Mouse (Mus musculus) layer of hippocampus, adult 2 months (tissue): Measurements from ENCODE around the gene Nptx2. TPM values are rescaled to one million over a fixed set of nuclear protein-coding genes. Genes with fewer than 3 reads are reported as not detected.

ENCODE experiments used
- DNase-seq, 2 experiments: peaks; one replicate each; pipeline ENCODE4 v3.0.0; 2022; ENCODE audit warnings: low spot score in 2 of 2
- H3K27ac ChIP-seq: fragments of 200-600 bp; 2 replicates; pipeline ENCODE4 v1.8.1; 2022
- H3K4me3 ChIP-seq: fragments of 200-600 bp; 2 replicates; pipeline ENCODE4 v1.8.1; 2022; ENCODE audit warnings: mild to moderate bottlenecking
- CTCF ChIP-seq: fragments of 200-600 bp; conservative IDR thresholded peaks from 2 replicates; pipeline ENCODE4 v1.8.1; 2022; ENCODE audit warnings: antibody characterized with exemption, mild to moderate bottlenecking, moderate library complexity
- total RNA-seq, 2 experiments: library from RNA; stranded (reverse); gene quantifications; 2 replicates each; pipeline ENCODE4 v1.2.3; 2021

Gene Nptx2
- total RNA-seq, 2 experiments from 2014 or later: 40.0 to 42.0 TPM

GRCm38 (mm10) chr5:144542711-144543308 is 2.9 kb upstream of the Nptx2 start:
- no peak for TF ChIP-seq CTCF
- DNase-seq: peak in 1 of 2 experiments; percentile 34
- H3K4me3 ChIP-seq: no peak overlapping the region
- no peak overlapping the region for H3K27ac ChIP-seq

GRCm38 (mm10) chr5:144546423-144546995 is 807 bp downstream of the Nptx2 start:
- Histone ChIP-seq H3K4me3 (peak overlapping the region; percentile 53), H3K27ac (peak overlapping the region; percentile 15; the same call in 1 of the 2 replicates)
- no peak for TF ChIP-seq CTCF
- no peak for DNase-seq

GRCm38 (mm10) chr5:144547333-144547878 is 1.7 kb downstream of the Nptx2 start:
- H3K27ac ChIP-seq: peak overlapping the region; percentile 62
- peak overlapping the region; percentile 53 for H3K4me3 ChIP-seq
- TF ChIP-seq CTCF: no peak
- no peak for DNase-seq

- DNase-seq: no peak
- Histone ChIP-seq H3K27ac (peak overlapping the region; percentile 62; the same call in 1 of the 2 replicates), H3K4me3 (peak overlapping the region; percentile 53)
- 0 out of 2 replicates have a peak, but pooled peaks have one; percentile 8 for TF ChIP-seq CTCF
Measured at GRCm38 (mm10) chr5:144548079-144548631, 2.5 kb downstream of the Nptx2 start.

- no peak overlapping the region for H3K4me3 ChIP-seq
- TF ChIP-seq CTCF: no peak
- DNase-seq: peak in 1 of 2 experiments; percentile 15
Measured at GRCm38 (mm10) chr5:144550003-144550402, 4.3 kb downstream of the Nptx2 start.

GRCm38 (mm10) chr5:144550622-144551137 is 5.0 kb downstream of the Nptx2 start:
- Histone ChIP-seq H3K27ac (no peak overlapping the region), H3K4me3 (no peak overlapping the region)
- no peak for DNase-seq
- TF ChIP-seq CTCF: no peak

More at GRCm38 (mm10) chr5:144550003-144550402, 4.3 kb downstream of the Nptx2 start:
- H3K27ac ChIP-seq: no peak overlapping the region

- no peak for DNase-seq
- no peak for TF ChIP-seq CTCF
- Histone ChIP-seq H3K4me3 (no peak overlapping the region), H3K27ac (no peak overlapping the region)
Measured at GRCm38 (mm10) chr5:144556710-144557109, 11.0 kb downstream of the Nptx2 start.

- TF ChIP-seq CTCF: no peak
- no peak overlapping the region for H3K4me3 ChIP-seq
- H3K27ac ChIP-seq: no peak overlapping the region
- DNase-seq: no peak
Measured at GRCm38 (mm10) chr5:144557363-144557762, 11.7 kb downstream of the Nptx2 start.

- Histone ChIP-seq H3K27ac (no peak overlapping the region), H3K4me3 (no peak overlapping the region)
- no peak for TF ChIP-seq CTCF
- no peak for DNase-seq
Measured at GRCm38 (mm10) chr5:144558481-144558880, 12.8 kb downstream of the Nptx2 start.

- no peak for DNase-seq
- no peak overlapping the region for H3K4me3 ChIP-seq
- TF ChIP-seq CTCF: no peak
- H3K27ac ChIP-seq: no peak overlapping the region
Measured at GRCm38 (mm10) chr5:144565739-144566138, 20.0 kb downstream of the Nptx2 start.

GRCm38 (mm10) chr5:144585100-144585499 is 39.4 kb downstream of the Nptx2 start:
- no peak overlapping the region for H3K27ac ChIP-seq
- TF ChIP-seq CTCF: no peak
- no peak overlapping the region for H3K4me3 ChIP-seq
- DNase-seq: peak in 1 of 2 experiments; percentile 17

- Histone ChIP-seq H3K27ac (no peak overlapping the region), H3K4me3 (no peak overlapping the region)
- no peak for TF ChIP-seq CTCF
- no peak for DNase-seq
Measured at GRCm38 (mm10) chr5:144591248-144591880, 45.7 kb downstream of the Nptx2 start.

- H3K27ac ChIP-seq: no peak overlapping the region
- TF ChIP-seq CTCF: no peak
- no peak overlapping the region for H3K4me3 ChIP-seq
- peak; percentile 36 to 60 for DNase-seq
Measured at GRCm38 (mm10) chr5:144594796-144595195, 49.1 kb downstream of the Nptx2 start.

Other genes starting within 250 kb of the Nptx2 start
- under 1 TPM; 0.46 to 0.49 TPM for gene Baiap2l1, start 187.8 kb upstream of the Nptx2 start, total RNA-seq
- gene Tmem130, start 215.9 kb downstream of the Nptx2 start, total RNA-seq: 100 to 1,000 TPM; 126 to 132 TPM
- 100 to 1,000 TPM; 175 to 189 TPM for gene Trrap, start 221.8 kb downstream of the Nptx2 start, total RNA-seq